ENCODE assay signal across 9 mouse cellular contexts in the genomic region with DNA sequence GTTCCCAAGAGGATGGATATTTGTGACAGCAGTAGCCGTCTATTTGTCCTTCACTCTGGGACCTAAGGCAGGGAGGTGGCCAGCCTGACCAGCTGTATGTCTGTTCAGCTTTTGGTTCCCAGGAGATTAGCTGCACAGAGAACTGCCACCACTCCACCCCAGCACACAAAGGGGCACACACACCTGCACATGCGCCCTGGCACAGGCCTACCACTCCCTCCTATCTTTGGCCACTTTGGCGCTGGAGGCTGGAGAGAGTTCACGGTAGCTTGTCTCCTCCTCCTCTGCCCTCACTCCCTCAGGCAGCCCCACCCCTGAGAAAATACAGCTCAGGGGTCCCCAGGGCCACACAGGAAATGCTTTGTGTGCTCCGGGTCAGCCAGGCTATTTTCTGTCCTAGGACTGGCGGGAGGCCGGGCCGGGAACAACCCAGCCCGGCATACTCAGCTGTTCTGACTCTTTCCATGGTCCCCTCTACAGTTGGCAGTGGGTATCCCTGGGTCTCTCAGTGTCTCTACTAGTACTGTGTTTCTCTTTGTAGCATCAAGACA. TPM values are rescaled to one million over a fixed set of nuclear protein-coding genes. Genes with fewer than 3 reads are reported as not detected.
DNase-seq lines count a peak whose midpoint lies in the region; ATAC-seq and TF ChIP-seq lines count a peak whose summit lies in the region.
"Had no signal": no experiment of that assay in that cellular context is flagged by ENCODE, and none has a peak within 500 bp of the region (broad histone marks: within the 10 kb centered on the region; RNA-seq: fewer than 3 reads in every experiment).

No protein-coding gene starts in this region.

- H3K9ac ChIP-seq in stomach, embryonic 15.5 days, result no peak overlapping the region
- no peak overlapping the region for H3K9ac ChIP-seq in stomach, postnatal 0 days (ENCODE audit: low read length)
- no peak overlapping the region for H3K9ac ChIP-seq in heart, embryonic 11.5 days (ENCODE audit: low read depth, low read length)

- ATAC-seq in stomach, embryonic 15.5 days (ENCODE audit: insufficient read depth, low FRiP score, low read depth), result 0 out of 2 replicates have a peak, but pooled peaks have one; percentile 7
- no peak; the same call in 1 of the 2 replicates for ATAC-seq in stomach, postnatal 0 days (ENCODE audit: low FRiP score, low TSS enrichment)
- ATAC-seq in heart, embryonic 11.5 days (replicated peaks; ENCODE audit: insufficient number of reproducible peaks, low FRiP score, low TSS enrichment), result no peak
- no peak for ATAC-seq in cerebellum, adult (ENCODE audit: insufficient number of reproducible peaks, low FRiP score, low TSS enrichment)

- H3K4me1 ChIP-seq in stomach, embryonic 15.5 days, result no peaks in the 10 kb centered on the region
- no peaks in the 10 kb centered on the region for H3K4me1 ChIP-seq in stomach, postnatal 0 days (replicated peaks; ENCODE audit: control insufficient read depth, insufficient read depth)
- peaks cover 5% of the 10 kb centered on the region for H3K4me1 ChIP-seq in heart, embryonic 11.5 days (ENCODE audit: control insufficient read depth, insufficient read depth, low read length)

- WGBS in stomach, embryonic 15.5 days, result 47% methylated on average over 9 of the region's 9 CpGs
- WGBS in stomach, postnatal 0 days, result 45% methylated on average over 9 of the region's 9 CpGs
- WGBS in heart, embryonic 11.5 days (ENCODE audit: insufficient replicate concordance), result 52% methylated on average over 9 of the region's 9 CpGs

- TF ChIP-seq EP300 in stomach, postnatal 0 days (optimal IDR thresholded peaks at IDR 0.05), result no peak

- H3K9me3 ChIP-seq in stomach, embryonic 15.5 days, result no peaks in the 10 kb centered on the region
- no peaks in the 10 kb centered on the region for H3K9me3 ChIP-seq in stomach, postnatal 0 days (ENCODE audit: control insufficient read depth, low read length)
- H3K9me3 ChIP-seq in heart, embryonic 11.5 days (replicated peaks; ENCODE audit: control insufficient read depth, low read length), result no peaks in the 10 kb centered on the region

- H3K27ac ChIP-seq in stomach, embryonic 15.5 days, result no peak overlapping the region
- no peak overlapping the region for H3K27ac ChIP-seq in stomach, postnatal 0 days (replicated peaks)
- peak overlapping the region; percentile 29; the same call in 1 of the 2 replicates for H3K27ac ChIP-seq in heart, embryonic 11.5 days (ENCODE audit: low read depth, low read length)

- H3K27me3 ChIP-seq in stomach, embryonic 15.5 days (replicated peaks), result no peaks in the 10 kb centered on the region
- no peaks in the 10 kb centered on the region for H3K27me3 ChIP-seq in stomach, postnatal 0 days (ENCODE audit: control insufficient read depth, insufficient read depth, low read length)
- no peaks in the 10 kb centered on the region for H3K27me3 ChIP-seq in heart, embryonic 11.5 days (ENCODE audit: control insufficient read depth, insufficient read depth, low read length)

- no peak for DNase-seq in stomach, postnatal 0 days (ENCODE audit: low spot score)
- peak; percentile 45 to 74 for DNase-seq in kidney, postnatal 25 days
- DNase-seq in right cerebral cortex, postnatal 25 days, result no peak
- no peak for DNase-seq in spleen, postnatal 10 days (ENCODE audit: low spot score in 2 of 2)
- no peak for DNase-seq in urinary bladder, postnatal 4 days (ENCODE audit: low spot score in 2 of 2)

- no peaks in the 10 kb centered on the region for H3K36me3 ChIP-seq in stomach, embryonic 15.5 days
- H3K36me3 ChIP-seq in stomach, postnatal 0 days (ENCODE audit: control insufficient read depth, insufficient read depth, low read length), result no peaks in the 10 kb centered on the region
- H3K36me3 ChIP-seq in heart, embryonic 11.5 days (ENCODE audit: control insufficient read depth, insufficient read depth, low read length), result no peaks in the 10 kb centered on the region

- H3K4me3 ChIP-seq in stomach, embryonic 15.5 days (replicated peaks), result no peak overlapping the region
- H3K4me3 ChIP-seq in stomach, postnatal 0 days (ENCODE audit: low read depth, low read length), result no peak overlapping the region
- H3K4me3 ChIP-seq in heart, embryonic 11.5 days (ENCODE audit: low read depth, low read length), result no peak overlapping the region
- H3K4me3 ChIP-seq: myocyte had no signal

- H3K4me2 ChIP-seq in stomach, embryonic 15.5 days, result no peak overlapping the region
- H3K4me2 ChIP-seq in stomach, postnatal 0 days (replicated peaks; ENCODE audit: low read depth), result no peak overlapping the region
- H3K4me2 ChIP-seq in heart, embryonic 11.5 days, result no peak overlapping the region

- TF ChIP-seq CTCF in stomach, postnatal 0 days (IDR thresholded peaks at IDR 0.05; ENCODE audit: low read depth), result no peak

RNA-seq across cellular contexts. Expression of a gene that starts 34.9 kb away (rescaled TPM):
- 52.5 and 52.6 TPM in 2 replicates for polyA plus RNA-seq in stomach, embryonic 15.5 days (2015; fragmentation: Nextera tagmentation; extraction: Ambion mirVana)
- 37.7 and 41.1 TPM in 2 replicates for polyA plus RNA-seq in stomach, postnatal 0 days (2015; fragmentation: Nextera tagmentation; extraction: Ambion mirVana)
- polyA plus RNA-seq in heart, embryonic 11.5 days (2014; fragmentation: Nextera tagmentation; extraction: Ambion mirVana), result 62.2 and 67.7 TPM in 2 replicates

RNA-seq across cellular contexts. Expression of a gene that starts 35.3 kb away (rescaled TPM):
- polyA plus RNA-seq in stomach, embryonic 15.5 days (2015; fragmentation: Nextera tagmentation; extraction: Ambion mirVana), result 15.2 and 15.9 TPM in 2 replicates
- polyA plus RNA-seq in stomach, postnatal 0 days (2015; fragmentation: Nextera tagmentation; extraction: Ambion mirVana), result 7.3 and 8.0 TPM in 2 replicates
- 40.6 and 41.5 TPM in 2 replicates for polyA plus RNA-seq in heart, embryonic 11.5 days (2014; fragmentation: Nextera tagmentation; extraction: Ambion mirVana)

RNA-seq across cellular contexts. Expression of a gene that starts 52.1 kb away (rescaled TPM):
- polyA plus RNA-seq in stomach, embryonic 15.5 days (2015; fragmentation: Nextera tagmentation; extraction: Ambion mirVana), result 4.3 and 5.6 TPM in 2 replicates
- 15.1 and 15.5 TPM in 2 replicates for polyA plus RNA-seq in stomach, postnatal 0 days (2015; fragmentation: Nextera tagmentation; extraction: Ambion mirVana)
- polyA plus RNA-seq in heart, embryonic 11.5 days (2014; fragmentation: Nextera tagmentation; extraction: Ambion mirVana), result 0.16 and 0.41 TPM in 2 replicates

Comparison
In these comparisons a context has a peak if more than half of its experiments do, and no peak if none do; other contexts are left out.
1. DNase-seq: peak in kidney, postnatal 25 days (2 of 2); none in stomach, postnatal 0 days (single experiment), right cerebral cortex, postnatal 25 days (single experiment), spleen, postnatal 10 days (0 of 2) and urinary bladder, postnatal 4 days (0 of 2).